Mouse (Mus musculus): ENCODE data around the gene Elovl3.
"Not testable (repeated sequence)": the region's sequence is repeated elsewhere in the genome, so short reads cannot be mapped to it uniquely, and the experiment has no call there.

Gene Elovl3

DNA sequence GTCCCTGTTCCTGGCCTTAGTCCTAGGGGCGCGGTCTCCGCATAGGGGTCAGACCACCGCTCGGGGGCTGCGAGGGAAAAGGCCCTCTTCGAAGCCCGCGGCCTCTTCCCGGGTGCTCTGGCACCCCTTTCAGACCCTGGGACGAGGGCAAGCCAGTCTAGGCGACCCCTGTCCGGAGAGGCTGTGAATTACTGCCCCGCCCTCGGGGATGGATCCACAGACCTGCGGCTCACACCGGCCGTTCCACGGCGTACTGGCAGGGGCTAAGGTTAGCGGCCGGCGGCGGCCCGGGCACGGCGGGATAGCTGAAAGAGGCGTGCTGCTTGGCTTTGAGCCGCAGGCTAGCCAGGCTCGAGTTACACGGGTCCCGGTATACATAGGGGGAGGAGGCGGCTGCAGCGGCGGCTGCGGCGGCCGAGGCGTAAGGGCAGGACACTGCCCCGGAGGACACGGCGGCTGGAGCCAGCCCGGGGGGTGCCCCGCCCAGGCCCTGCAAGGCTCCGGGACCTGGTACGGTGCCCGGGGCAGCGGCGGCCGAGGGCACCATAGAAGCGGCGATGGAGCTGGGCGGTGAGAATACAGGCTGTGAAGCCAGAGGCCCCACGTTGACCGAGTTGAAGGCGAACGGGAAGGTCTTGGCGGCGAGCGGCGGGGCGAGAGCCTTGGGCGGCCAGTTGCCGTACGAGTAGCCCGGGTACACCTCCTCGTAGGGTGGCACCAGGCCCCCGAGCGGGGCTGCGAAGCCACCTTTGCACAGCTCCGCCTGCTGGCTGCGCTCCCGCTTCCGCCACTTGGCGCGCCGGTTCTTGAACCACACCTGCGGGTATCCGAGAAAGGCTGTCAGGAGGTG lies 4.3 kb downstream of the Elovl3 start:
- DNase-seq: peak; percentile 74

DNA sequence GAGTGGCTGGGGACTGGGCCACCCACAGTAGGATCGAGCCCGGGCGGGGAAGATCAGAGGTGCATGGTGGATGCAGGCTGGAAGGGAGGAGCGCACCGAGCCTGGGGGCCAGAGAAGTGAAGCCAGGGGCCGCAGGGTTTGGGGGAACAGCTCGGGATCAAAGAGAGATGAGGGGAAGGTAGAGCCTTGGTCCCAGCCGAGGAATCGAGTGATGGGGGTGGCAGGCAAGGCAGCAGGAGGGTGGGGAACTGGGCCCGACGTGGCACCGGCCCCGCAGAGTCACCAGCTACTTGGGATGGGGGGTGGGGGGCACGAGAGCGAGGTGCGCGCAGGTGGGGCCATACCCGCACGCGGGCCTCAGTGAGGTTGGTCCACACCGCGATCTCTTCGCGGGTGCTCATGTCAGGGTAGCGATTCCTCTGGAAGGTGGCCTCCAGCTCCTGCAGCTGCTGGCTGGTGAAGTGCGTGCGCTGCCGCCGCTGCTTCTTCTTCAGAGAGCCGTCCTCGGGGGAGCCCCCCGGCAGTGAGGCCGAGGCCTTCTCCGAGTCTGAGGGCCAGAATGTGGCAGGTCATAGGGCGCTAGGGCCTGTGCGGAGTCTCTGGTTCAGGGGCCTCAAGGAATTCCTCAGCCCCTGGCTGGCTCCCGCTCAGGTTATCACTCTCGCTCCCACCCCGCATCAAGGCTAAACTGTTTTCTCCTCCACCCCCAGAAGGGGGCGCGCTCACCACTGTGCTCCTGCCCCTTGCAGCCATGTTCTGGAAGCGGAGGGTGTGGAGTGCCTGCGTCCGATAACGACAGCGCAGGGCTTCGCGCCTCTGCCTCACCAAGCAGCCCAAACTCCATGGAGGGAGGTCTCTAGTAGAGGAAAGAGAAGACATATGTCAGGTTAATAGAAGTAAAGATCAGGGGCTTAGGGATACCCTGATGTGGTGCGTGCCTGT lies 5.2 kb downstream of the Elovl3 start:
- DNase-seq: peak; percentile 88

DNA sequence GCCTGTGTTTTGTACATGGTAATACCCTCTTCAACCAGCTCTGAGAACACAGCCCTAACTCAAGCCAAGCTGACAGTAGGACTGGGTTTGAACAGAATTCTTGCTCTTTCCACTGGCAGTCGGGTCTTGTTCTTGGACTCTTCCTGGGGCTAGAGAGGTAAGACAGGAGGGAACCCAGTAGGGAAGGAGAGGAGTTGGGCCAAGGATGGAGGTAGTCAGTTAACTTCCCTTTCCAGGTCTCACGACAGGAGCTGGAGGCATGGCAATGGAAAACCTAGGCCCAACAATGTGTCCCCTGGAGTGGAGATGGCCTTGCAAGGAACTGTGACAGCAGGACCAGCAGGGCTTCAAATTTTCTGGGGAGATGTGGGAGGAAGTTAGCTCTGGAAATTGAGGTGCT lies 8.6 kb downstream of the Elovl3 start:
- no peak for DNase-seq

DNA sequence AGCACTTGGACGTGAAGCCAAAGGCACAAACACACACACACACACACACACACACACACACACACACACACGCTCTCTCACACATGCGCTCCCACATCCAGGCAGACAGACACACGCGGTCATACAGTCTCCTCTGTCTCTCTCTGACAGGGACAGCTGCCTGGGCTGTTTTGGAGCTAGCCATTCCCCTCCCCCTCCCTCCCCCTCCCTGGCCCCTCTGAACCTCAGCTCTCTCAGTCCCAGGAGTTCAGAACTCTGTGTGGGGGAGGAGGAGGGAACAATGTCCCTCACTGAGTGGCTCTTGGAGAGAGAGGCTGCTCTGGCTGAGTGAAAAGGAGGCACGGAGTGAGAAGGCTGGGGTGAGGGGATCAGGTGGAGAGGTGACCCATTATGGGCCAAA lies 9.4 kb downstream of the Elovl3 start:
- peak; percentile 16 for DNase-seq

DNA sequence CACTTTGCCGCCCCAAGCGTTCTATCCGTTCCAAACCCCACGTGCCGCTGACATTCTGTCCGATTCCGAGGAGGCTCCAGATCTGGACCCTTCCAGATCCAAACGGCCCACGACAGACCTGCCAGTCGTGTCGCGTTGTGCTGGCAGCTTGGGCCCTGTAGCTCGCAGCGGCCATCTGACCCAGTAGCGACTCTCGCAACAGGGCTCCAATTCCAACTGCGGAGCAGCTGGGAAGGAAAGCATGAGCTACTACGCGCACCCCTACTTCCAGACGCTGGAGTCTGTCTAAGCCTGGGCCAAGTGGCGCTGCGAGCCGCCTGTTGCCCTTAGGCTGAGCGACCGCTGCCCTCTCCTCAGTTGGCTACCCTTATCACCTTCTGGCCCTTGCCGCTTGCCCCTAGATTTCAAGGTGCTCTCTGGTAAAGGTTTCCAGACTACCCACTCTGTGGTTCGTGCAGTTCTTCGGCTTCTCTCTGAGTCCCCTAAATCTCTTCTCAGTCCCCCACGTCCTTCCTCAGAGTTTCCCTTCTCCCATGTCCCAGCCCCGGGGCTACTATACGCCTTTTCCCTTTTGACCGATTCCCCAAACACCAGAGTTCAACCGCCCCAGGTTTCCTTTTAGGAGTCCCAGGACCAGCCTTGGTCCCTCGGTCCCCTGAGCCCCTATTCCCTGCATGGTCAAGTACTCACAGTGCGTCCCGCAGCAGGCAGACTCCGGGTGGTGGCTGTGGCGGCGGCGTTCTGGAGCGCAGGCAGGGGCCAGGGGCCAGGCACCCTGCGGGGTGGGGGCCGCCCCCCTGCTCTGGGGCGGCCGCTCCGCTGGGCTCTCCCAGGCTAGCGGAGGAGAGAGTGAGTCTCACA lies 16.0 kb downstream of the Elovl3 start, which contains the start of gene Pitx3:
Gene Pitx3, minus strand, starts transcription at position 816 of the 861 bp plus-strand sequence.
- no peak for DNase-seq

DNA sequence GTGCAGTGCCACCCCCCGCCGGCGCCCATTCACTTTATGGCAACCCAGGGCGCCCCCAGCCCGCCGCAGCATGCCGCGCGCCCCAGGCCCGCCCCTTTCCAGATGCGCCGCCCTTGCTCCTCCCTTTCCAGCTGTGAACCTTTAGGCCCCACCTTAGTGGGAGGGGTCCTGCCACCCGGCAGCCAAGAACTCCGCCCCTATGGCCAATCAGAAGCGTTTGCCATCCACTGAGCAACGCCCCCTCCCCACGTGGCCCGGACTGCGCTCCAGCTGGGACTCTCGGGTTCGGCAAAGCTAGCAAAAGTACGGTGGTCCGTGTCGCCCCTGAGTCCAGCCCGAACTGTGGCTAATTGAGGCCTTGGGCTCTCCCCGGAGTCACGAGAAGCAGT lies 16.7 kb downstream of the Elovl3 start:
- peak; percentile 90 for DNase-seq

DNA sequence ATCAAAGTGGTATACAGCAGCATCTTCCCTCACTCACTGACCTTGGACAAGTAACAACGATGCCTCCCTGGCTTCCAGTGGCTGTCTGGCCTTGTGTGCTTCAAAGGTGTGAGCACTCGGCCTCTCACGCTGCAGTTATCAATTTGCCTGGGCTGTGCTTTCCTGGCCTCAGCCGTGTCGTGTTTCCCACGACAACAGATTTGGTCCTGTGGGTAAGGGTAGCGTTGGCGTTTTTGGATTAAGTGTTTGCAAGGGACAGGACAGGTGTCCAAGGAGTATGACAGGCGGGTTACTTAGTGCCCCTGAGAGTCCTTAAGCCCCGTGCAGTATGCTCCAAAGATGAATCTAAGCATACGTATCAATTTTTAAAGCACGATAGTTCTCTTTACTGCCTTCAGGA lies 17.4 kb downstream of the Elovl3 start:
- DNase-seq: no peak

DNA sequence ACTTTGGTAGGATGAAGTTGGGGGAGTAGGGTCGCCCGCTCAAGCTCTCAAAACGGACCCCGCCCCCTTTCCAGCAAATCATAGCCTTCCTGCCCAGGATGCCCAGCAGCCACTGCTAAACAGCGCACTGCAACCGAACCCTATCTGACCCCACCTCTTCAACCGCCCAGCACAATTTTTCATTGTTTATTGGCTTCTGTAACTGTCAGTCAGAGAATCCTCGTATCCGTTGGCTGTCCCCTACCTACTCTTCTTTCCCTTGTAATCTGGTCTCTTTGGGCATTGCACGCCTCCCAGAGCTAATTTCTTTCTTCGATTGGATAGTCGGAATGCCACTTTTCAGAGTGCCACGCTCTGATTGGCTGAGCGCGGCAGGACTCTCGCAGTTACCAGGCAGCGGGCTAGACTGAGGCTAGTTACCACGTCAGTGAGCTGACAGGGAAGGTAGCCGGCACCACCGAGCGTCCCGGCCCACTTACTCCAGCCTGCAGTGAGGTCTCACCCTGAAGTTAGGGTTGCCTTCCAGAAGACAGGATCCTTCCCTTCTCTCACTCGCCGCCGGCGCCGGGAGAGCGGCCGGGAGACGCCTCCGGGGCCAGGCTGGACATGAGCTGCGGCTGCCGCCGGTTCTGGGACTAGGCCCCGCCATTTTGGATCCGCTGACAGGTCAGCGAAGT lies 20.6 kb downstream of the Elovl3 start, which contains the start of gene Gbf1:
Gene Gbf1, plus strand, starts transcription at position 383 of the 677 bp plus-strand sequence.
- peak; percentile 92 for DNase-seq

DNA sequence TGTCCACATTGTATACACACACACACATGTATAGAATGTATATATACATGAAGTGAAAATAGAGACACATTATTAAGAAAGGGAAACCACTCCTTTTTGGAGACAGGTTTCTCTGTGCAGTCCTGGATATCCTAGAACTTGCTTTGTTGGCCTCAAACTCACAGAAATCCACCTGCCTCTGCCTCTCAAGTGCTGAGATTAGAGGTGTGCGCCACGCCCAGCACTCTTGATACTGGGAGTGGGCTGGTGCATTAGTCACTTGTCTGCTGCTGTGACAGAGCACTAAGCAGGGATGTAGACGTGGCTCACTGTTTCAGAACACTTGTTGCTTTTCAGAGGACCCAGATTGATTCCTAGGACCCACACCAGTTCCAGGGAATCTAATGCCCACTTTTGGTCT lies 34.3 kb downstream of the Elovl3 start:
- DNase-seq: no peak

DNA sequence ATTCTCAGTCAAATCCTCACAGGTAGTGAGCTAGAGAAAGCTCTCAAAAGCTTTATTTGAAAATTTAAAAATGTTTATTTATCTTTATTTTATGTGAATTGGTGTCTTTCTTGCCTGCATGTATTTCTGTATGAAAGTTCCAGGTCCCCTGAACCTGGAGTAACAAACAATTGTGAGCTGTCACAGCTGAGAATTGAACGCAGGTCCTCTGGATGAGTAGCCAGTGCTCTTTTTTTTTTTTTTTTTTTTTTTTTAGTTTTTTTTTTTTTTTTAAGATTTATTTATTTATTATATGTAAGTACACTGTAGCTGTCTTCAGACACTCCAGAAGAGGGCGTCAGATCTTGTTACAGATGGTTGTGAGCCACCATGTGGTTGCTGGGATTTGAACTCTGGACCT lies 35.5 kb downstream of the Elovl3 start:
- DNase-seq: not testable (repeated sequence)

DNA sequence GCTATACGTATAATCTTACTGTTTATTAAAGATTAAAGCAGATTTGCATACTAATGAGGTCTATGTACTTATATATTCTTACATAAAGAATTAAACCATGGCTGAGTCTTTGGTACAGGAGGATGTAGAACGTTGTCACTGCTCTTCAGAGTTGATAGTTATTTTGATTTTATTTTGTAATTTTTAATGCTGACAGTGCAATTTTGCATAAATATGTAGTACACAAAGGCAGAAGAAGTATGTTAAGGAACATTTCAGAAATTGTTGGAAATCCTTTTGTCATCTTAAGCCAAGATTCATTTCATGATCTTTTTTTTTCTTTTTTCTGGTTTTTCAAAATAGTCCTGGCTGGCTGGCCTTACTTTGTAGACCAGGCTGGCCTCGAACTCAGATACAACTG lies 37.7 kb downstream of the Elovl3 start:
- no peak for DNase-seq

DNA sequence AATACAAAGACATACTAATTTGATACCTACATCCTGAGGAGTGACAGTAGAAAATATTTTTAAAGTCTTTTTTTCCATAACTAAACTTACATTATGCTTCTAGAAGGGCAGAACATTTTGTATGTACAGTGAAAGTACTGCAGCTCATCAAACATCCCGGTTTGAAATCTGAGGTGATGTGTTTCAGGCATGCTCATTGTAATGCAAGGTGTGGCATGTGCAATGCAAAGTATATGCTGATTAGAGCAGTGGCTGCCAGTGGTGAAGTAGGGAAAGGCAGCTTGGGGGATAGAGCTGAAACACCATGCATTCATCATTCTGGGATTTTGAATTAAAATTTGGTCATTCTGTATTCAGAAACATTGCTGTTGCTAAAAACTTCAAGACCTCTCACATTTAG lies 38.2 kb downstream of the Elovl3 start:
- DNase-seq: no peak

DNA sequence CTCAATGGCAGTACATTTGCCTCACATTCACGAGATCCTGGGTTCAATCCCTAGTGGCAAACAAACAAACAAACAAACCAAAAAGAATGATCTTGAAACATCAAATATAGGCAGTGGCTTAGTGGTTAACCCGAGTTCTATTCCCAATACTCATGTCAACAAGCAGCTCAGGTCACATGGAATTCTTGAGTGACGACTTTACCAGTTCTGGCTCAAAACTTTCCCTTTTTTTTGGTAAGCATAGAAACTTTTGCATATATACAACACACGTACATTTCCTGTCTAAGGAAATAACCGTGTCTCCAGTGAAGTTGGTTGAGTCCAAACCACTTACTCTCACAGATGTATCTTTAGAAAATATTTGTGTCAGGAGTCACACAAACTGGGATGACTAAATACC lies 40.8 kb downstream of the Elovl3 start:
- no peak for DNase-seq

DNA sequence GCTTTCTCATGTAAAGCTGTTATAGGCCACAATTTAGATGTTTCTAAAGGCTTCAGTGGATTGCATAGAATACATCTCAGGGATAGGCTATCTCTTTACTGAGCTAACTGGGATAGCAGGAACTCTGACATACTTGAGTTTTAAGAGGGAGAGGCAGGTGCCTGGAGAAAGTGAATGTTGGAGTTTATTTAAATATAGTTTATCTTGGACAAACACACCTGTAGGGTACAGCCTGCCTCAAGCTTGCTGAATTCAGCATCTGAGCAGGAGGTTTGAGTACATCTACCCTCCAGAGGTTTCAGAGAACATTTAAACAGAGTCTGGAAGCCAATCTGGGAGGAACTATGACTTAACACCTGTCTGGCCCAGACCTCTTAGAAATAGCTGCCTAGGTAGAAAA lies 43.5 kb downstream of the Elovl3 start:
- no peak for DNase-seq

DNA sequence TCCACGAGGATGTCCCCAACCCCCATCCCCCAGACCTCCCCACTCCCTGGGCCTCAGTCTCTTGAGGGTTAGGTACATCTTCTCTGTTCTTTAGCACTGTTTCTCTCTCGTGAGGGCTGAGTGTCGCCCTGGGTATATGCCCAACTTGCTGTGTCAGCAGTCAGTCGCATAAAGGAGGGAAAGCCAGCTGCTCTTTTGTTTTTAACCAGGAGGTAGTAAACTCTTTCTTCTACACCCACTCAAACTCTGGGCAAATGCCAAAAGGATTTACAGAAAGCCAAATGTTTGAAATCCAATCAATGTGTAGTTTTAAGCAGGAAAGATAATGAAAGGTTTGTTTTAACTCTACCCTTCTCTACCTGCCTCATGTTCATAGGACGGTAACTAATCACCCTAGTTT lies 45.3 kb downstream of the Elovl3 start:
- DNase-seq: no peak

DNA sequence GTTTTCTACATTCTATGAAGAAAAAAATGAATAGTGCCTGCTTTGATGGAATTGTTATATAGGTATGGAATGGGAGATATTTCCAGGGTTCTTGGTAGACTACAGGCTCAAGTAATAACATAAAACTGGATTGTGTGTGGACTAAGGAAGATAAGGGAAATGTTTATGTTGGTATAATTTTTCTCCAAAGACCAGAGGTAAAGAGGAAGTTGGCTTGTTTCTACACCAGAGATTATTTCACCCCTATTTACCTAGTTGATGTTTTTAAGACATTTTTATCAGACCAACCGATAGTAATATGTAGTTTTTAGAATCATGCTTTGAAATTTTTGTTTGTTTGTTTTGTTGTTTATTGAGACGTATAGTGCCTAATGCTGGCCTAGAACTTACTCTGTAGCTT lies 48.6 kb downstream of the Elovl3 start:
- DNase-seq: no peak

DNA sequence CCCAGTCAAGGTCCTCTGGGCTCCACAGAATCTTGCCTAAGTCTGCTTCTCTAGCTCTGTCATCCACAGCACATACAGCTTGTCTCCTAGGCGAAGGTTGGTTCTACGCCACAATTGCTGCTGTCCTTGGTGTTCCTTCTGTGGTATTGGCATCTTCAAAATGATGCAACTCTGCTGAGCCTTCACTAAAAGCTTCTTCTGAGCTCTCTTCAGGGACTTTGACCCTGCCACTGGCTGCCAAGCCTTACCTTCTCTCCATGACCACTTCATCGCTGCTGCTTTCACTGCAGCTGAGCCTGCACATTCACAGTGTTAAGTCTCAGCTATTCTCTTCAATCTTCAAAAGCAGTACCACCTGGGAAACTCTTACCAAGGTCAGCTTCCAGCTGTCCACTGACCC lies 50.5 kb downstream of the Elovl3 start:
- no peak for DNase-seq
